Mouse (Mus musculus): ENCODE measurements around the gene Gm16451.
"Not testable (repeated sequence)": the region's sequence is repeated elsewhere in the genome, so short reads cannot be mapped to it uniquely, and the experiment has no call there.

DNA sequence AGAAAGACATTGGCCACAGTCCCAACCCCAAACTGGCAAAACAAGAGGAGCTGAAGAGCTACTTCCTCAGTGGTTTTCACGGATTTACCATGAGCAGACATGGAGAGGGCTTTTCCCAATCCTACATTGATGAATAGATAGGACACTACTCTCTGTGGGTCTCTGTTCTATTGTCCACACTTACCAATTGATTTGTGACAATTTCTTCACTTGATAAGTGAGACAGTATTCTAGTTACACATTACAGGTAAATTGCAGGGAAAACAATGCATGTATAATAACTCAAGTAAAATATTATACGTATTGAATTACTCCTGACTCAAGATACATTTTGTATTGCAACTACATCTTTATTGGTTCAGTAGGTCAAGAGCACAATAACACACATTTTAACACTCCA is at the start of gene Gm16451:
- TF ChIP-seq MAFK (IDR thresholded peaks at IDR 0.05; ENCODE audit: insufficient replicate concordance, low read length); CTCF (conservative IDR thresholded peaks at IDR 0.05 in 1 of 2, IDR thresholded peaks at IDR 0.05 in 1 of 2; ENCODE audit: low read depth in 2 of 2, low read length in 2 of 2); ZNF384 (IDR thresholded peaks at IDR 0.05; ENCODE audit: low read depth, low read length); USF1 (IDR thresholded peaks at IDR 0.05; ENCODE audit: low read depth, low read length); POLR2A (IDR thresholded peaks at IDR 0.05; ENCODE audit: low read depth, low read length); HCFC1 (IDR thresholded peaks at IDR 0.05; ENCODE audit: low read depth, low read length); MEF2A (IDR thresholded peaks at IDR 0.05; ENCODE audit: borderline replicate concordance, low read depth, low read length); BHLHE40 (IDR thresholded peaks at IDR 0.05; ENCODE audit: low read depth, low read length); ZC3H11A (IDR thresholded peaks at IDR 0.05; ENCODE audit: low read depth, low read length); ZMIZ1 (IDR thresholded peaks at IDR 0.05; ENCODE audit: low read depth, low read length): not testable (repeated sequence)
